ENCODE assay signal across 20 mouse cellular contexts in the genomic region with DNA sequence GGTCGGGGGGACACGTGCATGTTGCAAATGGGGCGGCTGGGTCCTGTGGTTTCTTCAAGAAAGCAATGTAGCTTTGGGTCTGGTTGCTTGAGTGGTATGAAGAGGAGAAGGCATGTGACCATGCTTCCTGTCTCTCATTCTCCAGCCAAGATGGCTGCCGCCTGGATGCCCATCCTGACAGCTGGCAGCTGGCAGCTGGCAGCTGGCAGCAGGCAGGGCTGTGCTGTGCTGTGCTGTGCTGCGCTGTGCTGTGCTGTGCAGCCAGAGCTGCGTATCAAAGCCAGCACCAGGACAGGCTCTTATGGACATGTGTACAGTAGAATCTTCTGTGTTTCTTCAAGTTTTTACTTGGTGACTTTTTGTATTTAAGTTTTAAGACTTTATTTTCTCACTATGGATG. TPM values are rescaled to one million over a fixed set of nuclear protein-coding genes. Genes with fewer than 3 reads are reported as not detected.
"Had no signal": no experiment of that assay in that cellular context is flagged by ENCODE, and none has a peak within 500 bp of the region (broad histone marks: within the 10 kb centered on the region; RNA-seq: fewer than 3 reads in every experiment).

No protein-coding gene starts in this region.

- DNase-seq: lung, adult 2 months; lung, postnatal 14 days; lung, postnatal 36 days; right cerebral cortex, postnatal 14 days; thymus, adult 2 months; thymus, postnatal 25 days; thymus, postnatal 4 days had no signal

- H3K4me1 ChIP-seq: lung, embryonic 15.5 days; megakaryocyte, embryonic 14.5 days had no signal

- ATAC-seq: lung, postnatal 0 days; midbrain, embryonic 13.5 days; midbrain, embryonic 15.5 days had no signal

- H3K27me3 ChIP-seq: neural tube, embryonic 13.5 days; neural tube, embryonic 15.5 days had no signal

- H3K4me2 ChIP-seq: lung, embryonic 15.5 days; midbrain, embryonic 11.5 days; midbrain, embryonic 13.5 days; midbrain, embryonic 15.5 days; neural tube, embryonic 13.5 days; neural tube, embryonic 15.5 days; stomach, embryonic 15.5 days had no signal

- H3K9me3 ChIP-seq: lung, embryonic 15.5 days; midbrain, embryonic 13.5 days; midbrain, embryonic 15.5 days; neural tube, embryonic 13.5 days; neural tube, embryonic 15.5 days; stomach, embryonic 15.5 days had no signal

- H3K27ac ChIP-seq: lung, embryonic 15.5 days; macrophage; midbrain, embryonic 13.5 days; midbrain, embryonic 15.5 days; neural tube, embryonic 13.5 days; neural tube, embryonic 15.5 days; stomach, embryonic 15.5 days; stomach, postnatal 0 days had no signal

- H3K9ac ChIP-seq: lung, embryonic 15.5 days; midbrain, embryonic 13.5 days; midbrain, embryonic 15.5 days; neural tube, embryonic 13.5 days; neural tube, embryonic 15.5 days; stomach, embryonic 15.5 days had no signal

- H3K36me3 ChIP-seq: lung, embryonic 15.5 days; midbrain, embryonic 15.5 days had no signal

- H3K4me3 ChIP-seq: lung, embryonic 15.5 days; midbrain, embryonic 13.5 days; midbrain, embryonic 15.5 days; neural tube, embryonic 13.5 days; neural tube, embryonic 15.5 days; stomach, embryonic 15.5 days had no signal

RNA-seq across cellular contexts. Expression of gene Ackr3, which starts 11.1 kb away (rescaled TPM):
- total RNA-seq: megakaryocyte progenitor cell, adult 5-6 weeks; monocyte, adult 5-6 weeks had no signal
- polyA plus RNA-seq: macrophage had no signal
